Mouse (Mus musculus): ENCODE results near the gene Olfr1051.
"Not testable (repeated sequence)": the region's sequence is repeated elsewhere in the genome, so short reads cannot be mapped to it uniquely, and the experiment has no call there.

Gene Olfr1051

GRCm38 (mm10) chr2:86278988-86279387 is at the start of gene Olfr1051:
TSS of gene Olfr1051 (minus strand) at chr2:86279088.
- CTCF ChIA-PET, POLR2A ChIA-PET: not testable (repeated sequence)

- ChIA-PET POLR2A (no interaction called here), CTCF (no interaction called here)
These were observed 36.3 kb upstream of the Olfr1051 start, which contains the start of gene Olfr1053 for GRCm38 (mm10) chr2:86315184-86315583. TSS of gene Olfr1053 (minus strand) at chr2:86315284.

DNA sequence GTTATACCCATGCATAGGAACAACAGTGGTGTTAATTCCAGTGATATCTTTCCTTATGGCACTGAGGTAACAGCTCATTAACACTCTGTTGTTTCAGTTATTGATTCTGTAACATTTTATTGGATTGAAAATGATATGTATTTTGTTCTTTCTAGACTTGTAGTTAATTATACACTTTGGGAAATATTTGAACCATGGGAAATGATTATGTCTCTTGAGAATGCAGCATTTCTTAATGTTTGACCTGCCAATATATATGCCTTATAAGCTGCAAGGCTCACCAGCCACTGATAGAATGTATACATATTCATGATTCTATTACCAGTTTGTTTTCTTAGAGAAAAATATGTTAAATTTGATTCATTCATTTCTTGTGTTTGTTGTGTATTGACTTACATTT is 13.3 kb upstream of the Olfr1051 start, which contains the start of gene Olfr1052:
TSS of gene Olfr1052 (plus strand) at position 301 of the 400 bp plus-strand sequence.
- ChIA-PET CTCF (no interaction called here), POLR2A (no interaction called here)

DNA sequence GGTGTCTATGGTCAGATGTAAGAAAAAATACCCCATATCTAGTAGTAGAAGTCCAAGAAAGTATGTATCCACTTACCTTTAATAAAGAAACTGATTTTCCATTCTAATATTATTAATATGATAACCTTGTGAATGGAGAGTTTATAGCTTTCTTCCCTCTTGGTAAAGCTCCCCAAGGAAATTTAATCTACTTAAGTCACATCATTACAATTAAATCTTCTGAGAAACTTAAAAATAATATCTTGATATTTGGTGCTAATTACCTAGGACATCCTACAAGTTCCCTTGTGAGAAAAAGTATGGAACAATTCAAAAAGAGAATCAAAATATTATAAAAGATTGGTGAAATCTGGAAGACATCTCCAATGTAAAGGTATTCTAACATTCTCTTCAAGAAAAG is 20.7 kb downstream of the Olfr1051 start, which contains the start of gene Olfr1049:
TSS of gene Olfr1049 (minus strand) at position 101 of the 400 bp plus-strand sequence.
- POLR2A ChIA-PET, CTCF ChIA-PET: not testable (repeated sequence)

DNA sequence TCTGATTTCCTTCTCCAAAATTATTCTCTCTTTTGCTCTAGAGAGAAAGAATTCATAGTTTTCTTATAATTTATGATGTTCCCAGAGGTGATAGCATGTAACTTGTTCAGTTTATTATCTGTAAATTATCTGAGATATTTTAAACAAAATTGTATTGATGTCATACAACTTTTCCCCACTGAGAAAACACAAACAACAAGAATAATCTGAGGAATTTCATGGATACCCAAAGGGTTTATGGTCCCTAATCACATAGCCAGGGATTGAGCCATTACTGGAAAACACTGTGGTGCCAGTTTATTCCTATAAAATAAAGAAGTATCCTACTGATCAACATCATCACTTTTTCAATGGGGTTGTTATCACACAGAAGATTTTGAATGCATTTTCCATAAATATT is 38.7 kb downstream of the Olfr1051 start, which contains the start of gene Olfr1048:
TSS of gene Olfr1048 (minus strand) at position 101 of the 400 bp plus-strand sequence.
- ChIA-PET POLR2A (no interaction called here), CTCF (no interaction called here)

- POLR2A ChIA-PET = no interaction called here
These were observed 47.6 kb downstream of the Olfr1051 start, which contains the start of gene Olfr1047 for GRCm38 (mm10) chr2:86231301-86231700. TSS of gene Olfr1047 (minus strand) at chr2:86231401.

More at GRCm38 (mm10) chr2:86231301-86231700, 47.6 kb downstream of the Olfr1051 start, which contains the start of gene Olfr1047:
- CTCF ChIA-PET = no interaction called here

Data from embryonic stem cell, embryonic (primary cell).